Mouse (Mus musculus) cerebellum, adult 2 months (tissue): ENCODE measurements around the gene 1700022I11Rik.

Experiments
- CTCF ChIP-seq: fragments of 200-500 bp; IDR thresholded peaks from 2 replicates; pipeline ENCODE4 v1.5.1; 2011; ENCODE audit warnings: low read depth, mild to moderate bottlenecking, control low read depth, low read length, moderate library complexity, borderline replicate concordance; ENCODE audit not compliant: insufficient read depth
- POLR2A ChIP-seq: fragments of 200-500 bp; IDR thresholded peaks from 2 replicates; pipeline ENCODE4 v1.6.1; 2011; ENCODE audit warnings: low read length, control low read depth, borderline replicate concordance; ENCODE audit not compliant: insufficient read depth

DNA sequence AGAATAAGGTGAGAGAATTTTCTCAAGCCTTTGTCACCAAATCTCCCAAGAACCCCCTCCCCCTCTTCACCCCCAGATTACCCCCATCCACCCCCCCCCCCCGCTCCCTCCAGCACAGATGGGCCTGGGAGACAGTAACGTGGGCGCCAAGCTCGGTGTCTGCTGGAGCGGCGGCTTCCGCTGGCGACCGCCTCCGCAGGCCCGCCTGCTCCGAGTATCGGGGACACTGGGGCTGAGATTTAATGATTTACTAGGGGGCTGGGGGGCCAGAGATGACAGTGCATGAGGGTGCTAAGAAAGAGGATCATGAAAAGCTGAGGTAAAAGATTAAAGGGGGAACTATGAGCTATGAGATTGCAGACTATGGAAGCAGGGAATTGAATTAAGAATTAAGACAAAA, 20.9 kb upstream of the 1700022I11Rik start:
- TF ChIP-seq CTCF = no peak
- TF ChIP-seq POLR2A = no peak
